Mouse (Mus musculus) lung, embryonic 16.5 days (tissue): ENCODE results near the gene Nbdy. TPM values are rescaled to one million over a fixed set of nuclear protein-coding genes. Genes with fewer than 3 reads are reported as not detected.

Experiments used
- ATAC-seq: fragments of 200-750 bp; cut with Nextera tagmentation; 2 replicates; pipeline ENCODE4 v1.8.0; 2017; ENCODE audit warnings: low read depth, mild to moderate bottlenecking, moderate library complexity
- H3K27ac ChIP-seq: fragments of 300-500 bp; sonication (generic); 2 replicates; pipeline ENCODE4 v1.5.1; 2014; ENCODE audit warnings: mild to moderate bottlenecking, control low read depth, low read length
- H3K27me3 ChIP-seq: fragments of 300-500 bp; sonication (generic); 2 replicates; pipeline ENCODE4 v1.6.1; 2014; ENCODE audit warnings: low read depth, low read length, mixed read lengths; ENCODE audit not compliant: control insufficient read depth, insufficient read depth
- H3K36me3 ChIP-seq: fragments of 300-500 bp; sonication (generic); 2 replicates; pipeline ENCODE4 v1.6.1; 2014; ENCODE audit warnings: low read length; ENCODE audit not compliant: control insufficient read depth, insufficient read depth
- H3K4me1 ChIP-seq: fragments of 300-500 bp; sonication (generic); replicated peaks from 2 replicates; pipeline ENCODE4 v1.6.1; 2014; ENCODE audit warnings: low read length, mixed read lengths; ENCODE audit not compliant: control insufficient read depth, insufficient read depth
- H3K4me2 ChIP-seq: fragments of 300-500 bp; sonication (generic); 2 replicates; pipeline ENCODE4 v1.6.1; 2014; ENCODE audit warnings: low read depth, low read length, control low read depth
- H3K4me3 ChIP-seq: fragments of 300-500 bp; sonication (generic); 2 replicates; pipeline ENCODE4 v1.5.1; 2014; ENCODE audit warnings: mild to moderate bottlenecking, low read length, control low read depth
- H3K9ac ChIP-seq: fragments of 300-500 bp; sonication (generic); 2 replicates; pipeline ENCODE4 v1.6.1; 2014; ENCODE audit warnings: low read length, control low read depth
- H3K9me3 ChIP-seq: fragments of 300-500 bp; sonication (generic); 2 replicates; pipeline ENCODE4 v1.6.1; 2016; ENCODE audit warnings: low read length; ENCODE audit not compliant: control insufficient read depth
- WGBS: fragments of 180-500 bp; shearing (Covaris S2); extraction: QIAGEN DNeasy Blood & Tissue Kit; methylation state at CpG from one replicate; pipeline ENCODE4 v1.1.7; 2014; 5-methylcytosine and 5-hydroxymethylcytosine counted together
- polyA plus RNA-seq: library from polyadenylated mRNA; unstranded; fragments of >200 nt; fragmentation: Nextera tagmentation; extraction: Ambion mirVana; gene quantifications from 2 replicates; pipeline ENCODE4 v1.2.1, GENCODE M21; 2015

Nbdy gene
- polyA plus RNA-seq, result 109 and 123 TPM in 2 replicates

- WGBS, result 13% methylated on average over 32 of the region's 32 CpGs
- Histone ChIP-seq H3K4me2 (peak within 1 kb of the TSS; percentile 61), H3K27ac (peak within 1 kb of the TSS; percentile 80), H3K4me3 (peak within 1 kb of the TSS; percentile 63), H3K9ac (peak within 1 kb of the TSS; percentile 78), H3K36me3 (0 out of 2 replicates have a peak, but pooled peaks cover 2% of the 10 kb centered on the region), H3K9me3 (no peaks in the 10 kb centered on the region), H3K4me1 (no peaks in the 10 kb centered on the region; the same call in 1 of the 2 replicates), H3K27me3 (no peaks in the 10 kb centered on the region)
- peak; percentile 96 for ATAC-seq
These were observed at the start of gene Nbdy for GRCm38 (mm10) chrX:153723110-153723916. TSS of gene Nbdy (plus strand) at chrX:153723590.

DNA sequence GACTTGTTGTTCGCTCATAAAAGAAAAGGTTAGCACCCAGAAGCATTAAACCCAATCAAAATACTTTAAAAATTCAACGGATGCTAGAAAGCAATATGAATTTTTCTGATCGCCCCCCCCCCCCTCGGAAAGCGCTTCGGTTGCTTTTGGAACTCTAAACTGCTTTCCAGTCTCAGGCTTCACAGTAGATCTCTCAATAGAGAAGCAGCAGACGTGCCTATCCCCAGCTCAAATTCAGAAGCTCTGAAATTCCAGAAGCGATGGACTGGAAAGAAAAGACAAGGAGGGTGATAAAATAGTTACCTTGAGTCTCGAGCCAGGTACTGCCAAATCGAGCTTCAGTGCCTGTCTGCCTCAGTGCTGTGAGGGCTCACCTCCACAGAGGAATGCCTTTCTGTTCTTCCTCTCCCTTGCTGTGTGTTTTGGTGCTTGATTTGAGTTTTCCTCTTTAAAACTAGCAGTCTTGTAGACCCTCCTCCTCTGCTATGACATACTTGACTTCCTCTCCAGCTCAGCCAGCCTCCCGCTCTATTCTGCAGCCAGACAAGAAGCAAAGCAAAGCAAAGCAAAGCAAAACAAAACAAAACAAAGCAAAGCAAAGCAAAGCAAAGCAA lies 27.5 kb upstream of the Nbdy start, which contains the start of gene Kctd12b:
Gene Kctd12b, minus strand, starts transcription at position 610 of the 614 bp plus-strand sequence.
- peak within 1 kb of the TSS; percentile 61 for H3K9ac ChIP-seq

DNA sequence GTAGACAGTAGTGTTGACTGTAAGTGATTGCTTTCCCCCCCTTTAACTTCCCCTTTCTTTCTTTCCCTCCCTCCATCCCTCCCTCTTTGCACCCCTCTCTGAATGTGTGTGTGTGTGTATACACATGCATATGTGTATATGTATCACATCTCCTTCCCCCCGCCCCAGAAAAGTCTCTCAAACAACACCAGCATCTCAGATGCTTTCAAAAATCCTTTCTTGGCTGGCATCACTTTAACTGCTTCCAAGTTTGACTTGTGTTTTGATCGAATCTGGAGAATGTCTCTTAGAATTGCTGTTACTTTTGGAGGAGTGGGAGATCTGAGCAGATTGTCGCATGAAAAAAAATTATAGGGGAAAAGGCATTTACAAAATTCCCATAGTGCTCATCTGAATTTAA lies 22.9 kb upstream of the Nbdy start:
- Histone ChIP-seq H3K27ac (no peak overlapping the region), H3K9ac (no peak overlapping the region), H3K4me2 (no peak overlapping the region), H3K9me3 (no peaks in the 10 kb centered on the region), H3K4me3 (no peak overlapping the region), H3K36me3 (no peaks in the 10 kb centered on the region), H3K4me1 (no peaks in the 10 kb centered on the region), H3K27me3 (no peaks in the 10 kb centered on the region)
- ATAC-seq, result no peak
- 54% methylated on average over 3 of the region's 3 CpGs for WGBS

More for the DNA sequence above, 27.5 kb upstream of the Nbdy start, which contains the start of gene Kctd12b:
- 16% methylated on average over 11 of the region's 11 CpGs for WGBS
- H3K4me1 ChIP-seq, result no peaks in the 10 kb centered on the region
- H3K4me2 ChIP-seq, result peak within 1 kb of the TSS; percentile 37
- ATAC-seq, result peak; percentile 85
- H3K9me3 ChIP-seq, result no peaks in the 10 kb centered on the region
- no peaks in the 10 kb centered on the region for H3K27me3 ChIP-seq
- peak within 1 kb of the TSS; percentile 81 for H3K27ac ChIP-seq
- H3K4me3 ChIP-seq, result peak within 1 kb of the TSS; percentile 54
- no peaks in the 10 kb centered on the region for H3K36me3 ChIP-seq

- no peak overlapping the region for H3K4me3 ChIP-seq
- H3K4me1 ChIP-seq, result no peaks in the 10 kb centered on the region
- no peak overlapping the region for H3K9ac ChIP-seq
- ATAC-seq, result 0 out of 2 replicates have a peak, but pooled peaks have one; percentile 51
- H3K27ac ChIP-seq, result no peak overlapping the region
- H3K4me2 ChIP-seq, result no peak overlapping the region
- WGBS, result 26% methylated on average over 4 of the region's 4 CpGs
- H3K36me3 ChIP-seq, result no peaks in the 10 kb centered on the region
- no peaks in the 10 kb centered on the region; the same call in 1 of the 2 replicates for H3K27me3 ChIP-seq
- H3K9me3 ChIP-seq, result no peaks in the 10 kb centered on the region
These were observed 15.7 kb upstream of the Nbdy start for GRCm38 (mm10) chrX:153707735-153708134.

- H3K4me3 ChIP-seq, result no peak overlapping the region
- no peaks in the 10 kb centered on the region for H3K27me3 ChIP-seq
- H3K27ac ChIP-seq, result no peak overlapping the region
- H3K4me1 ChIP-seq, result no peaks in the 10 kb centered on the region
- 72% methylated on average over 2 of the region's 2 CpGs for WGBS
- no peaks in the 10 kb centered on the region for H3K9me3 ChIP-seq
- ATAC-seq, result no peak
- no peak overlapping the region for H3K9ac ChIP-seq
- H3K4me2 ChIP-seq, result no peak overlapping the region
- H3K36me3 ChIP-seq, result no peaks in the 10 kb centered on the region
These were observed 6.7 kb upstream of the Nbdy start for GRCm38 (mm10) chrX:153716716-153717115.

DNA sequence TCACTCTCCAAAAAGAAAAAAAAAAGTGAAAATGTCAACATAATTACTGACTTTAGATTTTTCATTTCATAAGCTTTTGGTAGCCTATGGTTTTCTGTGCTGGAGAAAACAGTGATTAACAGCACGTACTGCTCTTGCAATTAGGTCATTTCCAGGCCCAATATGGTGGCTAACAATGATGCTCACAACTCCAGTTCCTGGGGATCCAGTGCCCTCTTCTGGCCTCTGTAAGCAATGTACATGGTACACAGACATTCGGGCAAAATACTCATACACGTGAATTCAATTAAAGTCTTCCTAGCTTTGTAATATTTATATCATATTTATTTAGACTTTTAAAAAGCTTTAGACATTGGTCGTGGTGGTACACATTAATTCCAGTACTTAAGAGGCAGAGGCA lies 3.8 kb upstream of the Nbdy start:
- ATAC-seq, result no peak
- WGBS, result 32% methylated on average over 4 of the region's 4 CpGs
- no peaks in the 10 kb centered on the region for H3K27me3 ChIP-seq

DNA sequence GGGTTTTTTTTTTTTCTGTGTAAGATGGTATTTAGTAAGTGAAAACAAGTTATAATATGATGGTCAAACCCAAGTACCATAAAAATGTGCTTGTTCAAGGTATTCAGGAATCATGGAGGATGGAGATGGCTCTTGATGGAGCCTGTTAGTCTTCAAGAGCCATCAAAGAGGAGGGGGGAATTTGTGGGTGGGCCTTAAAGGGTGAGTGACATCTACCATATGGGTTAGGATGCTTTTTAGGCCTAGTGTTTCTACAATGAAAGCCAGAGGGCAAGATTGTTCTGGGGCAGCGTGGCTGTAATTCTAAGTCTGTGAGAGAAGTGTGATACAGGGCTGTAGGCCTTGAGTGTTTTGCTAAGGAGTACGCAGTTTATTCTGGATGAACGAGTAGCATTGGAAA lies 1.0 kb downstream of the Nbdy start:
- Histone ChIP-seq H3K4me3 (peak overlapping the region; percentile 47), H3K27me3 (no peaks in the 10 kb centered on the region), H3K27ac (no peak overlapping the region), H3K4me1 (no peaks in the 10 kb centered on the region; the same call in 1 of the 2 replicates), H3K9ac (0 out of 2 replicates have a peak overlapping the region, but pooled peaks have one; percentile 41), H3K4me2 (peak overlapping the region; percentile 59), H3K36me3 (0 out of 2 replicates have a peak, but pooled peaks cover 2% of the 10 kb centered on the region), H3K9me3 (no peaks in the 10 kb centered on the region)
- WGBS, result 30% methylated on average over 3 of the region's 3 CpGs
- ATAC-seq, result peak; percentile 64

More for the DNA sequence above, 3.8 kb upstream of the Nbdy start:
- Histone ChIP-seq H3K4me3 (no peak overlapping the region), H3K4me1 (no peaks in the 10 kb centered on the region), H3K27ac (no peak overlapping the region), H3K9ac (no peak overlapping the region), H3K36me3 (no peaks in the 10 kb centered on the region), H3K4me2 (no peak overlapping the region), H3K9me3 (no peaks in the 10 kb centered on the region)

DNA sequence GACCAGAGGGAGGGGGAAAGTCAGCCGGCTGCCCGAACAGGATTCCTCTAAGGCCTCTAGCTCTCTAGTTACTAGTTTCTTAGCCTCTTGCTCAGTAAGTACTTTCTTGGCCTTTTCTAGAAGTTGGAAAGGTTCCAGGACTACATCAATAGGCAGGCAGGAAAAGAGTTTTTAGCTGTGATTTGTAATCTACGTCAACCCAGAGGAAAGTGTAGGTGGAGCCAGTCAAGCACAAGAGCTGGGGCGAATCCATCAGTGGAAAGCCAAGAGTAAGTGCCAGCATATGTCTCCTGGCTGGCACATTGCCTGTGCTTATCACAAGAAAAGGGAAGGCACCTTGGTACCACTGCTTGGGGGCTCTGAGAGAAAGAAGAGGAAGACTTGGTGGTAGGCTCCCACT lies 12.3 kb downstream of the Nbdy start:
- ATAC-seq, result no peak

DNA sequence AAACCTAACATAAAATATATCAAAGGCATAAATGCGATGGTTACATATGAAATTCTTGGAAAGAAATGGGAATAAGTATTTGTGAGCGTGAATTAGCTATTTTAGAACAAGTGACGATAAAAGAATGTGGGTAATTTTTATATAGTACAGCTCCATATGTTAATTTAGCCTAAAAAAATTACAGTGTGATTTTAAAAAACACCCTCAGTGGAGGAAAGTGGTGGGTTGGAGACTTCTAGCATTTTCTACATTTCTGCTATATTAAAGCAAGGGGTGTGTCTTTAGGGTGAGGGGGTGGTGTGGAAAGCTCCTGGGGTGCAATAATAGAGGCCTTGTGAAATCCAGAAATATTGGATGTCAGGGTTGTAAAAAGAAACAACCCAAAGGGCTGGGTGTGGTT lies 19.1 kb downstream of the Nbdy start:
- H3K27ac ChIP-seq, result no peak overlapping the region
- H3K9ac ChIP-seq, result no peak overlapping the region
- no peaks in the 10 kb centered on the region for H3K9me3 ChIP-seq
- no peaks in the 10 kb centered on the region for H3K4me1 ChIP-seq
- 86% methylated on average over 3 of the region's 3 CpGs for WGBS
- no peak for ATAC-seq
- H3K27me3 ChIP-seq, result no peaks in the 10 kb centered on the region
- H3K36me3 ChIP-seq, result no peaks in the 10 kb centered on the region; the same call in 1 of the 2 replicates
- H3K4me2 ChIP-seq, result no peak overlapping the region
- no peak overlapping the region for H3K4me3 ChIP-seq

More for the DNA sequence above, 12.3 kb downstream of the Nbdy start:
- Histone ChIP-seq H3K9ac (no peak overlapping the region), H3K36me3 (no peaks in the 10 kb centered on the region), H3K4me2 (no peak overlapping the region), H3K9me3 (no peaks in the 10 kb centered on the region), H3K27me3 (no peaks in the 10 kb centered on the region), H3K27ac (no peak overlapping the region), H3K4me1 (no peaks in the 10 kb centered on the region), H3K4me3 (no peak overlapping the region)
- WGBS, result 59% methylated on average over 4 of the region's 4 CpGs
